Mouse (Mus musculus) thymus, postnatal 25 days (tissue): ENCODE results near the gene Syndig1.

Source experiments
- DNase-seq: peaks from one replicate; pipeline ENCODE4 v3.0.0; 2022

Syndig1 gene

GRCm38 (mm10) chr2:149828911-149829310 is at the start of gene Syndig1:
TSS of gene Syndig1 (plus strand) at chr2:149829211.
- DNase-seq, result no peak

- DNase-seq, result no peak
Observed at GRCm38 (mm10) chr2:149798613-149799012, 30.4 kb upstream of the Syndig1 start.

DNA sequence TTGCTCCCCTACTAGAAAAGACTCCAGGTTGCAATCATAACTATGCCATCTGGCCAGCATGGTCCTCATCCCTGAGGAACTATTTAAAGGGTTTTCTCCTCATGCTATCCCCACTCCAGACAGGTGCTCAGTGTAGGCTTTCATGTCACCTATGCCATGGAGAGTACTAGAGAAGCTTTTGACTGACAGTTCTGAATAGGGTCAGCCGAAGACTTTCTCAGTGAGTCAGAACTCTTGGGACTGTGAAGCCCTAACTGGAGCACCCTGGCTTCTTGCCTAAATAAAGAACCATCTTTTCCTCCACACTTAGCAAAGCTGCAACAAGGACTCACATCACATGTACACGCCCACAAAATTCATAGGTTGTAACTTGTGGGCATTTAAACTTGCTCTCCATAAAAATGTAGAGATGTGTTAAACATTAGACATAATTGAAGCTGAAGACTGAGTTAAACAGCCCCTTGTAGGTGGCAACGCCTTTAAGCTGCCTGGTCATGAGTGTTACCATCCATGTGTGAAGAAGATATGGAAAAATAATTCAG is 24.3 kb upstream of the Syndig1 start:
- no peak for DNase-seq

DNA sequence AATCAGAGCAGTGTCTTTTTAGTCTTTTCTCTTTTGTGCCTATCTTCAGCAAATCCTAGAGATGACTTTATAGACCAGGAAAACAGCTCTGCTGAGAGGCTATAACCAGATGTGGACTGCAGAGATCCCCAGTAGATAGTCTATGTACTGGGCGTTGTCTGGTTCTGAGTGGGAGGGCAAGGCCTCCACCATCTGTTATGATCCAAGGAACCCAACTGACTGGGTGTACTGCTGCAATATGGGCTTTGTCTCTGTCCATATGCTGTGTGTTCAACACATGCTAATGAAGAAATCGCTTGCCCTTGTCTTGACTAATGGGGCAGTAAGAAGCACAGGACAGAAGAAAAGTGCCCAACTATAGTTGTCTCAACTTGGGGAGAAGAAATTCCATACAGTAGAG is 23.8 kb upstream of the Syndig1 start:
- DNase-seq, result no peak

- DNase-seq, result no peak
Observed at GRCm38 (mm10) chr2:149812899-149813298, 16.1 kb upstream of the Syndig1 start.

GRCm38 (mm10) chr2:149818395-149818794 is 10.6 kb upstream of the Syndig1 start:
- DNase-seq, result no peak

DNA sequence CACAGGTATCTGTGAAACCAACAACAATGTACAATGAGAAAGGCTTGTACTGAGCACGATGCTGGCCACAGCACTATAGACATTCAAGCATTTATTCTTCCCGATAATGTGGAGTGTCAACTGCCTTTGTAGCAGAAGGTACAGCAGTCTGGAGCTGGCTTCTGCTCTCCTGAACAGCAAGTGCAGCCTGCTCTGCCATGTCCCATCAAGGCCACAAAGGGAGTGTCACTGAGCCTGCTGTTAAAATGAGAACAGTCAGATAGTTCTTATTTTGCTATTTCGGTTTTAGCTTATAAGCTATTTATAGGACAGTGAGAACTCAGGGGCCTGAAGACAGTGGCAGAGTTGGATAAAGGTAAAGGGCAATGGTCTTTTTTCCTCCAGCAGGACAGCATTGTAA is 9.3 kb upstream of the Syndig1 start:
- no peak for DNase-seq

DNA sequence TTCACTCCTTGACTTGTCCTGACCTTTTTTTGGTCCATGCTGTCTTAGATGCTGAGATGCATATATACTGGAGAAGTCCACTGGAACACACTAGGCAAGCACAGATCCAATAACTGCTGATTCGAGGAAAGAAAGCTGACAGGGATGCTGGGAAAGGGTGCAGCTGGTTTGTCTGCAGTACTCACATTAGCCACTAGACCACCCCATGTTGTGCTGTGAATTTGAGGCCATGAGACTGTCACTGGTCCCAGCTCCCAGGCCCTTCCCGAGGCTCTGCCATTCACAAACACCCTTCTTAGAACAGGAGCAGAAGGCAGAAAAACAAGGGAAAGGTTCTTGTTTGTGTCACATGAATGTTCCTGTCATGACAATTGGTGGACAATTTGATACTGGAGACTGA is 8.8 kb upstream of the Syndig1 start:
- no peak for DNase-seq

DNA sequence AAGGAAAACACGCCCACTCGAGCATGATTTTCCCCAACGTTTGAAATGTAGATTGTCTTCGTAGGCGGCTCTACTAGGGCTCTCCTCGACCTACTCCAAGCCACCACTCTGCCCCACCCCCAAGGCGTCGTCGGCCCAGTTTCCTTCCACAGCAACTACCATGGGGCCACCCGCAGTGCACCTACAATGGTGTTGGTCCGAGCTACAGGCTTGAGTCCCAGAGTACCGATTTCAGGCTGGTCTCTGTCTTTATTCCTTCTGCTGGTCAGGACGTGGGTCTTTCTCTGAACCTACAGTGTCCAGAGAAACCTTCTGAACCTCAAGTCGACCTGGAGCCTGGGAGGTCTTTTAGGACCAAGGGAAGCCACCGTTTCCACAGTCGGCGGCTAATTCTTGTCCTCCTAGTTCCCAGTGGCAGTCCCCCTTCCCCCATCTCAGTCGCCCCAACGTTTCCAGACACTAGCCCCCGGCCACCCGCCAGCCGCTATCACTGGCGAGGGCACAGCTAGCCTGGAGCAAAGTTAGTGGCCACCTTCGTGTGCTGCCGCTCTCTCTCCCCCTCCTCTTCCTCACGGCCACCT is 1.0 kb downstream of the Syndig1 start:
- DNase-seq, result no peak

- DNase-seq, result no peak
Observed at GRCm38 (mm10) chr2:149830536-149831458, 1.8 kb downstream of the Syndig1 start, which contains the start of gene C530025M09Rik. TSS of gene C530025M09Rik (minus strand) at chr2:149831213.

DNA sequence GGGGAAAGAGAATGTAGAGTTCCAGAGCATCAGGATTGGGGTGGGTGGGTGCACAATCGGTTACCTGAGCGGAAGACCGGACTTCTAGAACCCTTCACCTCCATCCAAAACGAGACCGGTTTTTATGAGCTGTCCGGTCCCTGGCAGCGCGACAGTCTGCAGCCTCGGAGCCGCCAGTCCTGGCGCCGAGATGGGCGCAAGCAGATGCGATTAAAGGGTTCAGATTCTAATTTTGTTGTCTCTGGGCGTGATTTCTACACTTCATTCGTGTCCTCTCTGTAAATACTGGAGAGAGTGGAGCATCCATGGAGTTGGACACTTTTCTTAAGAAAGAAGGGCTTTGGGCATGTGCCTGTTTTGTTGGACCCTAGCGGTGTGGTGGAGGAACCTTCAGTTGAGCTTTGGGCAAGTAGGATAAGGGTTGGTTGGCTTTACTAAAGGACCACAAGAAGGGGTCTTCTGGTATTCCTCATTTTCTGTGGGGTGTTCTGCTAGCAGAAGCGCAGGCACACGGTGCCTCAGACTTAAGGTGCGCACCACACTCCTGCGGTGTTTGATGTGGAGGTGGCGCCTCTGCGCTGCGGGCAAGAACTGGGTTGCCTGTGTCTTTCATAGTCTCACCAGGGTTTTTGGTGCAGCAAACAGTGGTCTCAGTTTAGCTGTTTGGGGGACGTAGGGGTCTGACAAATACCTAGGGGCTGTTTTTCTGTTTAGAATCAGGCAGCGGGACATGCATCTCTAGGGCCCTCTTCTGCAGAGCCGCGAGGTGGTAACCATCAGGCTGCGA is 2.6 kb downstream of the Syndig1 start:
- no peak for DNase-seq

DNA sequence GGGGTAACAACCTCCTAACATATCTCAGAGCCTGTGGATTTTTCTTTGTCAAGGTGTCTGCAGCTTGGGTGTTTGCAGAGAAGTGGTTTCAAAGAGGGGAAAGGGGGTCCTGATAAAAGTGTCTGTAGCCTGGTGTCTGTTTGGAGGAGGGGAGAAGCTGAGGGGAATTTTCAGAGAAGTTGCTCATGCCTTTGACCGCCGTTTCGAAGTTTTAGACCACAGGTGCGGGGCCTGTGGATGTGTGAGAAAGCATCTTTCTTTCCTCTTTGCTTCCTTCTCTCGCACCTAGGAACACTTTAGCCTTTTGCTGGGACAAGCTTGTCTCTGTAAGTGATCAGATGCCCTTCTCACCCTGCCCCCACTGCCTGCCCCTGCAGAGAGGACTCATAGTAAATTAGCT is 3.3 kb downstream of the Syndig1 start:
- DNase-seq, result no peak

DNA sequence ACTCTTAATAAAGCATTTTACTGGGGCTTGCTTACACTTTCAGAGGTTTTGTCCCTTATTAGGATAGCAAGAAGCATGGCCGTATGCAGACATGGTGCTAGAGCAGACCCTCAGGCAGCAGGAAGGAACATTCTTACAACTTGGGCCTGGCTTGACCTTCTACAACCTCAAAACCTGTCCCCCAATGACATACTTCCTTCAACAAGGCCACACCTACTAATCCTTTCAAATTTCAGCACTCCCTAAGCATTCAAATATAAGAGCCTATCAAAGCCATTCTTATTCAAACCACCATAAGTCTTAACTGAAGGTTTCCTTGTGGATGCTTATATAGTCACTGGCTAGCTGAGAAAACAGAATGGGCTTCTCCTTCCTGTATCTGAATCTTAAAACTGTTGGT is 6.1 kb downstream of the Syndig1 start:
- no peak for DNase-seq

- DNase-seq, result no peak
Observed at GRCm38 (mm10) chr2:149836471-149837135, 7.6 kb downstream of the Syndig1 start.

DNA sequence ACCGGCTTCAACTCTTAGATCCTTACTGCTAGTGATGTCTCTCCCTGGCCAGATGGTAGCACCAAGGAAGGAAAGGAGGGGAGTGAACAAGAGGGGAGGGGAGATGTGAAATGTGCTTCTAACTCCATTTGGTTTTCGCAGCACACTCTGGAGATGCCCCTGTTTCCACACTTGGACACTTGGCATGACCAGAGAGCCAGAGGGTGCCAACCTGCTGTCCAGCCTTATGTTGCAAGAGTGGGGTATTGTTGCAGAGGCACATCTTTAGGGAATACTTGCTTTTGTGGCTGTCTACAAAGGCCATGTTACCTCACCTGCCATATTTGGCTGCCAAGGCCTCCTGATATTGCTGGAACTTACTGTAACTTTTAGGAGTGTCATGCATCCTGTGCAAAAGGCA is 10.7 kb downstream of the Syndig1 start:
- no peak for DNase-seq

DNA sequence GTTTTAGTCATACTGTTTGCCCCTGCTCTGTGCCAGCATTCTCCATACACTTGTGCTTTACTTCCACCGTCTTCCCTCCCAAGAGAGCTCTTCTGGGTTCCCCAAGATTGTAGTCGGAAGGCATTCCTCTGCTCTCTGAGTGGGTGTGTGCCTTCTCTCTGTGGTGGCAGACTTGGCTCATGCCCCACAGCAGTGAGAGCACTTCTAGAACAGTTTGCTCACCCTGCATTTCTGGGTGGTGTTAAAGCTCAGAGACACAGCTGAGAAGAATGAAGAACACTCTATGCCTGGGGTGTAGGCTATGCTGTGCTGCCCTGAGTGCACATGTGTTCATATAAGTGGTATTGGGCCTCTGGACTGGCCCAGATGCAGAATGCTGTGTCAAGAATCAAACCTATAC is 15.6 kb downstream of the Syndig1 start:
- DNase-seq, result no peak

DNA sequence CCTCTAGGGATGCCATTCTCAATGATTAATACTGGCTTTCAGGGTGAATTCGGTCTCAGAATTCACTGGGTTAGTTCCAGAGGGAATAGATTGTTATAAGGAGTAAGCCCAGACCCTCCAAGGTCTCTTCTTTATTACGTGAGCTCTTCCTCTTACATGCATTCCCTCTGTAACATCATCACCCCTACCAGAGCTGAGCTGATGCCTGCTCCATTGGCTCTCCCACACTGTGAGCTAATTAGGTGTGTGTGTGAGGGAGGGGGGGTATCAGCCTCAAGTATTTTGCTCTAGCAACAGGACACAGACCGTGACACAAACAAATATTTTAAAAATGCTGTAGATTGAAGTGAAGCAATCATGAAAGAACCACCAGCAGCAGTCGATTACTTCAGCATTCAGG is 19.8 kb downstream of the Syndig1 start:
- DNase-seq, result no peak

DNA sequence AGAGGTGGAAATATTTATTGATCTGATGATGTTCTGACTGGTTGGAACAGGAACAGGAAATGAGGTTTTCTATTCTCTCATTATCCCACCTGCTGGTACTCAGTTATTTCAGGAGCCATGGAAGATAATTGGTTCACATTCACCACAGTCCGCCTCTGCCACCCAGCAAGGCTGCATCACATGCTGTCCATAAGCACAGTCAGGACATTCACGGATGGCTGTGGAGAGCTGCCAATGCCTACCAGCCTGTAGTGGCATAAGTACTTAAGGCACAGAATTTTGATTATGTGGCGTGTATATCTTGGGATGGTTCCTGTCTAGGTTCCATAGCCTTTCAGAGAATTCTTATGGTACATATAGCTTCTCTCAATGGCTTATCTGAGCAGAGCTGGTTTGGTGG is 32.0 kb downstream of the Syndig1 start:
- no peak for DNase-seq

DNA sequence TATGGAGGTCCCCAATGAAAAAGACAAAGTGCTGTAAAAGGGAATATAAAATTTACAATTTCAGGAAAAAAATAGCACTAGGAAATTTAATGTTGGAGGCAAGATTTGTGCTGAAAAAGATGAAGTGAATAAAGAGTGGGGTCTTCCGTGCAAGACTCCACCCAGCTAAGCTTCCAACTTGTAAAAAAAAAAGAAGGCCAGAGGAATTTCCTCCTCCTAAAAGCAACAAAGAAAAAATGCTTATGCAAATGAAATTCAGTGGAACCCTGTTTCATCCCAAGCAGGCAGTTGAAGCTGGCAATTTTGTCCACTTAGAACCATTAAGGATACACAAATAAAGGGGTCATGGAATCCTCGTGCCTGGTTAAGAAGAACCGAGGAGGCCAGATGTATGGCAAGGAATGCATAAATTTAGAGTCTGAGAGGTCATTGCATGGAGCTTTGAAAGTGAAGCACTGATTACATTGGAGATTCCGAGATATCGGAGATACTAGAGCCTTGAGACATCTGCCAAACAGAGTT is 37.0 kb downstream of the Syndig1 start:
- DNase-seq, result no peak

DNA sequence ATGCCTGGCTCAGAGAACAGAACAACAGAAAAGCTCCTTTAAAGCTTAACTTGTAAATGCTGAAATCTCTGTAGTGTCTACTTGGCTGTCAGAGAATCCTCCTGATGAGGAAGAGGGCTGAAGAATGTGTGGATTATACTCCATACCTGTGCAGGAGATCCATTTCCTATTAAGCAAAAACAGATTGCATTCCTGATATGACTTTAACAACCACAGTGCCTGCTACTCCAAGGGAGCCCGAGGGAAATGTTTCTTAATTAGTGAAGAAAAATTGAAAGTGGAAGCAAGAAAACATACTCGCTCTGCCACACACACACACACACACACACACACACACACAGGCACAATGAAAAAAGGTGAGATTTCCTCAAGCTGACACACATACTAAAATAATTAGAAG is 41.5 kb downstream of the Syndig1 start:
- DNase-seq, result no peak

GRCm38 (mm10) chr2:149872496-149872895 is 43.5 kb downstream of the Syndig1 start:
- no peak for DNase-seq

GRCm38 (mm10) chr2:149873346-149873745 is 44.3 kb downstream of the Syndig1 start:
- DNase-seq, result no peak

GRCm38 (mm10) chr2:149877954-149878353 is 48.9 kb downstream of the Syndig1 start:
- no peak for DNase-seq
